Mouse (Mus musculus) lung, postnatal 0 days (tissue): ENCODE data around the gene Drap1.

Experiments used
- CTCF ChIP-seq: IDR thresholded peaks from 2 replicates; pipeline ENCODE4 v1.5.1; 2016; ENCODE audit warnings: antibody characterized with exemption, mild to moderate bottlenecking
- EP300 ChIP-seq: IDR thresholded peaks from 2 replicates; pipeline ENCODE4 v1.6.1; 2016; ENCODE audit warnings: antibody characterized with exemption, mild to moderate bottlenecking, control low read depth

- TF ChIP-seq CTCF (no peak), EP300 (no peak)
Measured at GRCm38 (mm10) chr19:5421784-5422183, 3.0 kb downstream of the Drap1 start.
